Mouse (Mus musculus) R1 (cell line): ENCODE results near the gene Atxn1.

ENCODE experiments used
- DNase-seq: peaks from one replicate; pipeline ENCODE4 v3.0.0-alpha.2; 2018; ENCODE audit warnings: low read depth, low spot score

The Atxn1 gene

DNA sequence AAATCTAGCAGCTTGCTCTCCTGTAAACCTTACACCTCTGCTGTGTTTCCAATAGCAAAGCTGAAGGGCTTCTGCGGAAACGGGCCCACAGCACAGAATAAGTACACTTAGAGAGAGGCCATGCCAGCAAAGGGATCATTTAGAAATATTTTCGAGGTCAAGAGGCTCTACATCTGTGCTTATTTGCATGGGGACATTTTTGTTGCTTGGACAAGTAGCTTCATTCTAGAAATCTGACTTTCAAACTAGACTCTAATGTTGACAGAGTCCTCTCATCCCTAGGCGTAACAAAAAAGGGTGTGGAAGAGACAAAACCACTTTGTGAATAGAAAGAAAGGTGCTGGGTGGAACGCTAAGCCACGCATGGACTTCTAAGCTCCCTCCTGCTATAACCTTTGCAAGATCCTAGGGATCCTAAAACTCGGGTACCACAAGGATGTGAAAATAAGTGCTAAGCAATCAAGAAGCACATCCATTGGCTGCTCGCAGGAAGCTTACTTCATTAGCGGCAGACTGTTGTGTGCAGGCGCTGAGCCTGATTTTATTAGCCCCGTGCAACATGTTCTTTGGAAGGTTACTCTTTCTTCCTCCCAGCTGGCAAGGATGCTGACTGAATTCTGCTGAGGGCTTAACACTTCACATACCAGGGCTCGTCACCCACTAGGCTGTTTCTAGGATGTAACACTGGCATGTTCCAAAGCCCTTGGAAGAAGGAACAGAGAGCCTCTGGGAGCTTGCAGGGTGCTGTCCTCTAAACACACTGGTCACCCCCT is 334.1 kb downstream of the Atxn1 start:
- DNase-seq = no peak

DNA sequence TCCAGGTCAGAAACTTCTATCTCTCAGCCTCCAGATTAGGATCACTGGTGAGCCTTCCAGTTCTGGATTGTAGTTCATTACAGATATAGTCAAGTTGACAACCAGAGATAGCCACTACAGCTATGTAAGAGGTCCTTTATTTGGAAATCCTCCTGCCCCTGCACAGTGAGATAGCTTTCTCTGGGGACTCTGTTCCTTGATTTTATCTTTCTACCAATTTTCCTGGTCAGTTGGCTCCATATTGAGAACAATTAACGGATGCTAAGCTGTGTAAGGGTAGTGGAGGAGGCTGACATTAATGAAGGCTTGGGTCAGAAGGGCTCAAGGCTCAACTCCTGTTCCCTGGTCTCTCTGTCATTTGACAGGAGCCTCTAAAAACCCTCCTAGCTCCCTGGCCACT is 335.1 kb downstream of the Atxn1 start:
- DNase-seq = no peak

DNA sequence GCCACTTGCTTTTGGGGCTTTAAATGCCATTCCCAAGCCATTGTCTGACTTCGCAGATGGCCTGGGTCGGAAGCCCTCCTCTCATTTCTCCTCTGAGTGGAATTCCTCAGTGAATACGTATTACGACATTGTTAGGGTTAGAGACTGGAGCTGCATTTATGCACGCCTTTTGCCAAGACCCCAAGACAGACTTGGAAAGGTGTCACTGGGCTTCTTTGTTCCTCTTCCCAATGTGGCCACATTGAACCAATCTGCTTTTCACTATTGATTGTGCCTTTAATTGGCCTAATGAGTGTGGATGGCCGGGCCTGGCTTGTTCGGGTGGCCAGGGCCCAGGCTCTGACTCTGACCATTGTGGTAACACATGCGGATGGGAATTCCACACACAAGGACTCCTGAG is 336.5 kb downstream of the Atxn1 start:
- DNase-seq = no peak

DNA sequence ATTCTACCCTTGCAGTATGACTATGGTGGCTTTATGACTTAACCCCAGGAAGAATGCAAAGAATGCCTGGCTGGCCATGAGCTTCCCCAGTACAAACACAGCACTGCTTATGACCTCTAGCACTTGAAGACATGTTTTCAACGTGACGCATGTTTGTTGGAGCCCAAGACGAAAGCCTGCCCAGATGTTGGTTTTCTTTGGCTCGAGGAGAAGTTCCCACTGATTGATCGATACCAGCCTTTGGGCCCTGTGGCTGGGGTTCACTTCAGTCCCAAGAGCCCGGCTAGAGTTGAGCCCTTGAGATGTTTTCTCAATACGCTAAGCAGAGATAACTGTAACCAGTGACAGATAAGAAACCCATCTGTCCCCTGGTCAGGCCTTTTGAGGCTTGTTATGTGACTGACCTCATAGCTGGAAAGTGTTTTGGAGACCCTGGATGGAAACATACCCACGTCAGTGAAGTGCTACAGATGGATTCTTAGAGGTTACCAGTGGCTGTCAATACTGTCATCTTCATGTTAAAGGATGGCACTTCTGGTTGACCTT is 337.5 kb downstream of the Atxn1 start:
- DNase-seq = no peak

DNA sequence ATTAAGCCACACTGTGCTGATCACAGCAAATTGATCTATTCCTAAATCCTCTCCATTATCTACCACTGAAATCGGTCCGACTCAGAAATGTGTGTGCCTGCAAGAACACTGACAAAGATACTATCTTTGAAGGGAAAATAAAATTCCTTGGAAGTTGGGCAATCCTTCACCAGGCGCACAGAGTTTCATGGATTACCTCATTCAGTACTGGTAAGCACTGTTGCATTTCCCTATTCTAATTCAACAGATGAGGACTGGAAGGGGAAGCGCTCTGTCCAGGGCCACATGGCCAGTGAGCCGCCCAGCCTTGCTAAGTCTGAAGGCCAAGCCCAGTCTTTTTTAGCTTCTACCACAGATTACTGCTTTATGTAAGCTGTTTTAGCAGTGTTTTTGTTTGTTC is 339.1 kb downstream of the Atxn1 start:
- DNase-seq = no peak

DNA sequence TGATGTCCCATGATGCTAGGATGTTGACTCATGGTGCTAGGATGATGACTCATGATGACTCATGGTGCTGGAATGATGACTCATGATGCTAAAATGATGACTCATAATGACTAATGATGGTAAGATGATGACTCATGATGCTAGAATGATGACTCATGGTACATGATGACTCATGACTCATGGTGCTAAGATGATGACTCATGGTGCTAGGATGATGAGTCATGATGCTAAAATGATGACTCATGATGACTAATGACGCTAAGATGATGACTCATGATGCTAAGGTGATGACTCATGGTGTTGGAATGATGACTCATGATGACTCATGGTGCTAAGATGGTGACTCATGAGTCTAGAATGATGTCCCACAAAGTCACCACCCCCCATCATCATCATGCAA is 341.0 kb downstream of the Atxn1 start:
- peak; percentile 23 for DNase-seq

DNA sequence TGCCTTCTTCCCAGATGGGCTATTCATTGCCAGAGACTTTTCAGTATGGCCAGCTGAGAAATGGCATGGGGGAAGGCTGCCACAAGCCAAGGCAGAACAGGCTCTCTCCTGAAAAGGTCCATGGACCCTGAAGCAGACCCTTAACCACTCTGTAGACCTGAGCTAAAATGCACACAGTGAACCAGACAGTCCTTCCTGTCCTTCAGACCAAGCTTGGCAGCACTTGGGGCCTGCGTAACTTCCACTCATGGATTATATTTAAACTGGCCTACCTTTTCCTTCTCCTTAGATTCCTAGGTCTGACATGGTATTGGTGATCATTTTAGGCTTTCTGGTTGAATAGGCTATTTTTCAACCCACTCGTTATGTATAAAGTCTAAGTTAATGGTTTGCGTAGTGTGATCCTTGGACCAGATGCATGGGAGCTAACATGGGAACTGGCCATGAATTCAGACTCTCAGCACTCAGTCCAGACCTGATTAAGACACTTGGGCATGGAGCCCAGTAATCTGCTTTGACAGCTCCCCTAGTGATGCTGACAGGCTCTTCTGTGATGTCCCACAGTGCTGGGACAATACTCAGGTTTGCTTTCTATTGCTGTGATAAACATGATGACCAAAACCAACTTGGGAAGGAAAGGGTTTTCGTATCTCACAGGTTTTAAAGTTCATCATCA is 341.8 kb downstream of the Atxn1 start:
- DNase-seq = no peak

DNA sequence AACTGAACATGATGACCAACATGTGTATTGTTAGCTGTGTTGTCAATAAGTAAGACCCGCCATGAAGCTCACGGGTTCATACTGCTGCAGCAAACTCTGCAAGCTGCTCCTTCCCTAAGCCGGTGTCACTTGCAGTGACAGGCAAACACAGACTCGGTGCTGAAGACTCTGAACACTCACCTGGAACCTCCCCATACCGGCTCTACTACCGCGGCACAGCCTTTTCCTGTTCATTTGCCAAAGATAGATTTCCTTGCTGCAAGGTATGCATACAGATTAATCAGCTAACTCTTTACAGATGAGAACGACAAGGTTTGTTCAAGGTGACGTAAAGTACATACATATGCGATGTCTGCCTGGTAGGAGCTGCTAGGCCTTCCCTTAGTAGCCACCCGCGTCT is 344.1 kb downstream of the Atxn1 start:
- no peak for DNase-seq

DNA sequence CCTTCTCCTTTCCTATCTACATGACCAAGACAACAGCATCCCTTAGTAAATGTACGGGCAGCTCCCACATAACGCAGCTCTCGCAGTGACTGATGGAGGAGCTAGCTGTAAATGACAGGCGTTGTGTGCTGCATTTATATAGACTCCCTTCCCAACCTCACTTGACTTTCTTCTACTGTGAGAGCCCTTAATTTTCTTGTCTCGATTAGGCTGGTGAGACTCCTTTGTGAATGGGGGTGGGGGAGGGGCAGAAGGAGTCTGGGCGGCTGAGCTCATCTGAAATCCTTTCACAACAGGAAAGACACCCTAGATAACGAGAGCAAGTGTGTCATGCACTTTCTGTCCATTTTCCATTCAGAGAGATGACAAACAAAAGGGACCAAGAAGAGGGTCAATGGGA is 344.5 kb downstream of the Atxn1 start:
- DNase-seq = no peak

DNA sequence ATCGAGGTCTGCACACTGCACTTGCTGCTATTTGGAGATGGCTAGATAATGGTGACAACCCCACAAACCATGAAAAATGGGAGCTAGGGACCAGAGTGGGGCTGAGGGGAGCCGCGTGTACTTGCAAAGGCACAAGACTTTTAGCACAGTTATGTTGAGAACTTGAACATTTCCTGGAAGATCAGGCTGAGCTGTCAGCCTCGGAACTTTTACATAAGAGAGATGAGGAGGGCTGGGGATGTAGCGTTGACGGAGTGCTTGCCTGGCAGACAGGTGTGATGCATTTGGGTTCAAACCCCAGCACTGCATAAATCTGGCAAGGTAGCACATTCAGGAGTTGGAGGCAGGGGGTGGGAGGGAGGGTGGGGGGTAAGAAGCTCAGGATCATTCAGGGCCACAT is 346.8 kb downstream of the Atxn1 start:
- DNase-seq = no peak

DNA sequence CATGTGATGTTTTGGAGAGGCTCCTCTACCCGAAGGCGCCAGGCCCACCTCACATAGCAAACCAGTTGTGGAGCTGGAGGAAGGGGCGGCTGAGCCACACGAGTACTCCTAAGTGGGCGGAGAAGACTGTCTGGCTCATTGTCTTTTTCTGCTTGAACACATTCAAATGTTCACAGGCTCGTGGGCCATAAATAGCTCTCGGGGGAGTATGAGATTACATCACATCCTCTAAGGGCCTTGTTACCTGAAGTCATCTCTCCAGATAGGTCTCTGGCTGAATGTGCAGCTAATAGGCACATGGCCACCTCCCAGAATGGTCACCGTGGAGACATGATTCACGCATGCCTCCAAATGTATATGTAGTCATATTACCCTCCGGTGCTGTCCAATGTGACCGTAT is 350.0 kb downstream of the Atxn1 start:
- DNase-seq = no peak

DNA sequence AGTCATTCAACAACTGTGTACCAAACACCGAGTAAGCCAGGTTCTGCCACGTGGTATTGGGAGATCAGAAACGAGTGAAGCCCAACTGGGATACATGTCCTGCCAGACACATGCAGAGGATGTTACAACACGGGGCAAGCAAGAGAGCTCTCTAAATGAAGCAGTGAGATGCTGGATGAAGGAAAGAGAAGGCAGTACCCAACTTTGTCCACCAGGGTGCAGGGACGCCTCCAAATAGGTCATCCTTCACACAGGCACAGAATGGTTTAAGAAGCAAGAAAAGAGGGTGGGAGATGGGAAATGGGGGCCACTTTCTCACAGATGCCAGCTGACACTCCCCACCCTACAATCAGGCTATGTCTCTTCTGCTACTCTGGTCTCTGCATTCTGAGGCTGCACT is 351.5 kb downstream of the Atxn1 start:
- peak; percentile 56 for DNase-seq

DNA sequence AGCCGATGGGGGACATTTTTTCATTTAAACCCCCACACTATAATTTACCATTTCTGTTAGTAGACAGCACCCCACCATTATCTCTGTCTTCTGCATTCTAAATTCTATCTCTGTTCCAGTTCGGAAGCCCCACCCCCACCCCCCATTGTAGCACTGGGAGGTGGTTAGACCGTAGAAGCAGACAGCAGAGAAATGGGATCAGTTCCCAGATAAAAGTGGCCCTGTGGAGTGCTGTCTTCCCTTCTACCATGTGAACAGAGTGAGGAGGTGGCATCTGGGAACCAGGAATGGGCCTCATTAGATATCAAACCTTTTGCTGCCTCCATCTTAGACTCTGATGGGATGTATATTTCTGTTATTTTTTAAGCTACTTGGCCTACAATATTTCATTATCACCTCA is 353.3 kb downstream of the Atxn1 start:
- no peak for DNase-seq

DNA sequence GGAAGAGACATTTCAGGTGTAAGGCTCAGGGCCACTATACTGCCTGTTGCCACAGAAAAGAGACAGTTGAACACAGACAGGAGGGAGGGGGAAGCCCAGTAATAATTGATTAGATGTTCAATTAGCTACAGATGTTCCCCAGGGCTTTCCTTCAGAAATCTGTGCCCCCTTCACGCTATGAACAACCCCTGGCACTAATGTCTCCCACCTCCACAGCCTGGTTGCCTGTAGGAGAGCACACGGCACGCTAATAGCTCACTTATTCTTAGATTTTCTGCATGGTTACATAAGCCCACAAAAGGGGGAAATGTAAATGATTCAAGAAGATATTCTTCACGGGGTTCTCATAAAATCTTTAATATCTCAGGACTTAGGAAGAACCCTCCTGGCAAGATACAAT is 355.3 kb downstream of the Atxn1 start:
- no peak for DNase-seq

DNA sequence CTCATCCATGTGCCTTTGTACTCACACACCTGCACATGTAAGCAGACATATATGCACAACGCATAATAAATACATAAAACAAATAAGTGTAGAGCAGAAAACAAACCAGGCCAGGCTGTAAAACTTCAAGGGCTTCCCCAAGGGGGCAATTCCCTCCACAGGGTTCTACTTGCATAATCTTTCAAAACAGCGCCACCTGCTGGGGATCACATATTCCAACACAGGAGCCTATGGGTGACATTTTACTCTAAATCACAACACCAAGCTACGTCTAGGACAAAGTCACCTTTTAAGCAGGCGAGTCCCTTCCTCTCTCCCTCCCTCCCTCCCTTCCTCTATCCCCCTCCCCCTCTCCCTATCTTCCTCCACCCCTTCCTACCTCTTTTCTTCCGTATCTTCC is 356.2 kb downstream of the Atxn1 start:
- DNase-seq = peak; percentile 58

DNA sequence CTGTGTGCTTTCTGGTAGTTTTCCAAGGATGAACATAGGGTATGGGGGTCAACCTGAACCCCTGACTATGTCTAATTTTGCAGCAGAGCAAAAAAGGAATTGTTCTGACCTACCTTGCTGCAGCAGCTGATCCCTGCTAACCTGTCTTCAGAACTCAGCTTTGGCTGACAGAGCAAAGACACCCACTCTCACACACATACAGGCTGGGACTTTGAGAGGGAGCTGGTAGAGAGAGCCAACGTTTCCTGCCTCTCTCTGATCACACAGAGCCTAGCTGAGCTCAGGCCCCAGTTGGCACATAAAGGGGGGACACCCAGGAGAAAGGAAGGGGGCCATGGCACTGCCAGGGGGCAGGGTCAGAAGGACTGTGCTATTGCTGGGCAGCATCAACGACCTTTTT is 356.9 kb downstream of the Atxn1 start:
- DNase-seq = no peak

DNA sequence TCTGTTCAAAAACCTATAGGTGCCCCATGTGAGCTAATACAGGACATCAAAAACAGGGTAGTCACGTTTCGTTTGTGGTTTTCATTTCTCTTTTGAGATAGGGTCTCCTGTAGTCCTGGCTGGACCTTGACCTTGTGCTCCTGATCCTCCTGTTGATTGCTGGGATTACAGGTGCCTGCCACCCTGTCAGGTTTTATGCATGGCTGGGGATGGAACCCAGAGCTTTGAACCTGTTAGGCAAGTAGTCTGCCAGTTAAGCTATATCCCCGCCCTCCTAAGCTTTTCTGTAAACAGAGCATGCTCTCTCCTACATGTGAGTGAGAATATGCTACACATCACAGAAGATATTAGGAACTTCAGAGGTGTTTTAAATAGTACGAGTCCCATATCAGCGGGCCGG is 361.2 kb downstream of the Atxn1 start:
- no peak for DNase-seq

DNA sequence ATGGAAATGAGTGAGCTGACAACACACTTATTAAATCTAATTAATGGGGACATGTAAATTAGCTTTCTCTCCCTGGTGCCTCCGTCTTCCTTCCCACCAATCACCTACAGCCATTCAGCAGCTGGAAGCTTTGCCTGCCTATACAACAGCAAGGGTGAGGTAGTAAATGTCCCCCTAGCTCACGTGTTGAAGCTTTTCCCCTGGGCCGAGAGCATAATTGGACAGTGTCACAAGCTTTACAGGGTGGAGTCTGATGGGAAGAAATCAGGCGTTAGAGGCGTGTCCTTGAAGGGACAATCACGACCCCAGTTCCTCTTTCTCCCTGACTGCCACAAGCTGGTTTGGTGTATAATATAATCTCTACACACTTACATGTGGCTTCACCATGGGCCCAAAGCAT is 364.4 kb downstream of the Atxn1 start:
- no peak for DNase-seq

DNA sequence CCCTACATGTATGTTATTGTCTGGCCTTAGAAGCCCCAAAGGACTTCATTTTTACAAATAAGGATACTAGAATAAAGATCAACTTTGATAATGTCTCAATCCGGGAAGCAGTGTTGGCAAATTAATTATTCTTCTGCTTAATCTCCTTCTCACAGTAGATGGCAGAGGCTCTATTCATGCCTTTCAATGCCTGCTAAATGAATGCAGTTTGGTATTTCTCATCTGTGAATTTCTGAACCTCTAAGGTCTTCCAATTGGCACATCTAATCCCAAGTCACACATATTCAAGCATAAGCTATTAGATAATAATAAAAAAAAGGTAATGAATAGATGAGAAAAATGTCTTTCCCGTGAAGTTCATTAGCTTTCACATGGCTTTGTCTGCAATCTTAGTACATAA is 365.0 kb downstream of the Atxn1 start:
- no peak for DNase-seq

DNA sequence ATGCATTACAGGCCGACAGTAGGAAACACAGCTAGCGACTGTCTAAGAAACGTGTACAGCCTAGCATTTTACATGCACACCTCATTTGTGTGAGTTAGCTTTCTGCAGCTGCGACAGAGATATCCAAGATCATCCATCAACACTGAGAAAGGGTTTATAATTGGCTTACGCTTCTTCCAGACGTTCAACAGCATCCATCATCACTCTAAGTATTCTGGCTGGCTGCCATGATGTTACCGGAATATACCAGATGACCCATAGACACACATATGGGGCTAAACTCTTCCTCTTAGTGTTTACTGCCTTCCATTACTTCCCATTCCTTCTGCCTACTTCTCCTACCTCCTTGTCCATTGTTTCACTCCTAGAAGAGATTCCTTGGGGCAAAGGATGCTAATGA is 369.4 kb downstream of the Atxn1 start:
- no peak for DNase-seq

DNA sequence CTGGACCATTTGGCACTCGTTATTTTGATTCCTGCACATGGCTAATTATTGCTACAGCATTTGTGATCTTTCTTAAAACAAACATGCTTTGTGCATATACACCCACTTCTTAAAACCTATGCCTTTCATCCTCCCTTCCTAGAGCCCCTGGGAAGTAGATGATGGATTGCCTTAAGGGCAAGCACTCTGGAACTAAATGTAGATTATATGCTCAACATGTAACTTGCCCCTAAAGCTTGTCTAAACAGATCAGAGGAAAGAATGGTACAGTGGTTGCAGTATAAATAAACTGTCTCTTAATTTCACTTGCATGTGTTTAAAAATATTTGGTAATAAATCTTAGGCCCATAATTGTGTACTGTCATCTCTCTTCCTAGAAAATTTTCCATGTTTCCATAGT is 370.9 kb downstream of the Atxn1 start:
- no peak for DNase-seq

DNA sequence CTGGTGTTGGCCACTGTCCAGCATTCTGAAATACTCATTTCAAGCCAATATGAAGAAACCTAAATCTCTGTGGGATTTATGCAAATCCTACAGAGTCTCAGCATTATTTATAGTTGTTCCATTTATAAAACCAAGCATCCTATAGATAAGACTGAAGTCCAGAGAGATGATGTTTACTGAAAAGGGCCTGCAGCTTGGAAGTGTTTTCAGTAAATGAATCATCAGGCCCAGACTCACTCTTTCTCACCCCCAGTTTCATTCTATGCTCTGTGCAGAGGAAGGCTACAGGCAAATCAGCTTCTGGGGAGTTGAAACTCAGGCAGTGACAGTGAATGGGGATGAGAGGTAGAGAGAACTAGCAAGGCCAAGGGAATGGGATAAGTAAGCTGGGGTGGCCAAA is 373.9 kb downstream of the Atxn1 start:
- no peak for DNase-seq

DNA sequence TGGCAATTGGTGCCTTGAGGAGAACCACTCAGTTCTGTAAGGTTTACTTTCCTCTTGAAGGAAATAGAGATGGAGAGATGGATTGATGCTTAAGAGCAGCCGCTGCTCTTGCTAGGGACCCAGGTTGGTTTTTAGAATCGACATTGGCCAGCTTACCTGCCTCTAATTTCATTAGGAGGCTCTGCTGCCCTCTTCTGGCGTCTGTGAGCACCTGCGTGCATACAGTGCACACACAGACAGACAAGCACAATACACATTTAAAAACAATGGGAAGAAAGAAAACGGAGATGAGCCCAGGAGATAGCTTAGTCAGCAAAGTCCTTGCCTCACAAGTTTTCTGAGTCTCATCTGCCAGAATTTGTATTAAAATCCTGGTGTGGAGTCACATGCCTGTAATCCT is 381.7 kb downstream of the Atxn1 start:
- DNase-seq = peak; percentile 79
